Mouse (Mus musculus): ENCODE results near the gene Vmn1r224. TPM values are rescaled to one million over a fixed set of nuclear protein-coding genes. Genes with fewer than 3 reads are reported as not detected.

Vmn1r224 gene
- polyA plus RNA-seq (2014; fragmentation: Nextera tagmentation; extraction: Ambion mirVana) = not detected in 2 replicates

- 50% methylated on average over 1 of the region's 1 CpGs for WGBS
- Histone ChIP-seq H3K4me3 (ENCODE audit: low read depth, low read length) (no peak within 1 kb of the TSS), H3K27me3 (ENCODE audit: control insufficient read depth, insufficient read depth, low read length) (no peaks in the 10 kb centered on the region), H3K9me3 (replicated peaks; ENCODE audit: control insufficient read depth, low read length) (peaks cover 2% of the 10 kb centered on the region; the same call in 1 of the 2 replicates), H3K4me2 (ENCODE audit: low read depth, low read length) (no peak within 1 kb of the TSS), H3K9ac (replicated peaks; ENCODE audit: low read length) (no peak within 1 kb of the TSS), H3K27ac (replicated peaks; ENCODE audit: low read depth, low read length) (no peak within 1 kb of the TSS), H3K36me3 (replicated peaks; ENCODE audit: control insufficient read depth, insufficient read depth, low read depth, low read length) (no peaks in the 10 kb centered on the region), H3K4me1 (ENCODE audit: control insufficient read depth, insufficient read depth, low read length) (no peaks in the 10 kb centered on the region)
- no peak for ATAC-seq (replicated peaks; ENCODE audit: insufficient number of reproducible peaks, low FRiP score, low TSS enrichment, low read depth)
- no peak for DNase-seq (ENCODE audit: low spot score)
Observed at GRCm38 (mm10) chr17:20413846-20414245, at the start of gene Vmn1r224. Gene Vmn1r224, plus strand, starts transcription at chr17:20414146.

DNA sequence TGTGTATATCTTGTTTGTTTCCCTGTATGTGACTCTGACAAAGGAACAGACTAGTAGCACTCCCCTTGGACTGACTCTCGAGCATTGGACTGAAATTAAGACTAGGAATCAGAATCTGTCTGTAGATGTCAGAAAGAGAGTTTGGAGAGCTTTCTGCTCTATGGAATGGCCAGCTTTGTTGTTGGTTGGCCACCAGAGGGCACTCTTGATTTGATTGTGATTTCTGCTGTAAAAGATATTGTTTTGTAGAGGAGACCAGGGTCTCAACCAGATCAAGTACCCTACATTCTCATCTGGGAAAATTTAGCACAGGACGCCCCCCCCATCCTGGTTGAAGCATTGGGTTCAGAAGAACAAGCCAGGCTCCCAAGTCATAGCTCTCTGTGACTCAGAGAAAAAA, 14.8 kb upstream of the Vmn1r224 start:
- Histone ChIP-seq H3K27ac (replicated peaks; ENCODE audit: low read depth, low read length) (no peak overlapping the region), H3K4me3 (ENCODE audit: low read depth, low read length) (no peak overlapping the region), H3K9ac (replicated peaks; ENCODE audit: low read length) (no peak overlapping the region), H3K27me3 (ENCODE audit: control insufficient read depth, insufficient read depth, low read length) (no peaks in the 10 kb centered on the region), H3K4me2 (ENCODE audit: low read depth, low read length) (no peak overlapping the region), H3K36me3 (replicated peaks; ENCODE audit: control insufficient read depth, insufficient read depth, low read depth, low read length) (no peaks in the 10 kb centered on the region), H3K4me1 (ENCODE audit: control insufficient read depth, insufficient read depth, low read length) (no peaks in the 10 kb centered on the region), H3K9me3 (replicated peaks; ENCODE audit: control insufficient read depth, low read length) (0 out of 2 replicates have a peak, but pooled peaks cover 2% of the 10 kb centered on the region)
- WGBS = 50% methylated on average over 2 of the region's 2 CpGs
- ATAC-seq (replicated peaks; ENCODE audit: insufficient number of reproducible peaks, low FRiP score, low TSS enrichment, low read depth) (no peak), DNase-seq (ENCODE audit: low spot score) (no peak)

DNA sequence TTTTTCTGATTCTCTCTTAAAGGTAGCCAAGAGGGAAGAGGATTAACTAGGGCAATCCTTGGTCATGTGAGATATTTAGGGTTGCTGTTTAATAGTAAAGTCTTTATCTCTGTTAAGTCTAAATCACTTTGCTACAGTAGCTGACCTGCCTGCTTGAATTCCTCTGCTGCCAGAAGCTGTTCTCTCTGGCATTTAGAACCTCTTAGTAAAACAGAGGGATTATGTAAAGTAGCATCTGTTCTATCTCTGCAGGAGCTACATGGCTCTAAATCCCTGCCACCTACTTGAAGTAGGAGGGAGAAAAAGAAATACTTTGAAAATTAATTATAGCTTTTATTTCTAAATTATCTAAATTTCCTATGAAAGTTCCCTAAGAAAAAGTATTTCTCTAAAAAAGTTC, 25.3 kb downstream of the Vmn1r224 start:
- H3K9me3 ChIP-seq (replicated peaks; ENCODE audit: control insufficient read depth, low read length) = no peaks in the 10 kb centered on the region
- H3K27ac ChIP-seq (replicated peaks; ENCODE audit: low read depth, low read length) = no peak overlapping the region
- DNase-seq (ENCODE audit: low spot score) (no peak), ATAC-seq (replicated peaks; ENCODE audit: insufficient number of reproducible peaks, low FRiP score, low TSS enrichment, low read depth) (no peak)
- no peak overlapping the region for H3K4me3 ChIP-seq (ENCODE audit: low read depth, low read length)
- H3K4me1 ChIP-seq (ENCODE audit: control insufficient read depth, insufficient read depth, low read length) = no peaks in the 10 kb centered on the region
- no peak overlapping the region for H3K4me2 ChIP-seq (ENCODE audit: low read depth, low read length)
- H3K27me3 ChIP-seq (ENCODE audit: control insufficient read depth, insufficient read depth, low read length) = no peaks in the 10 kb centered on the region
- no peak overlapping the region for H3K9ac ChIP-seq (replicated peaks; ENCODE audit: low read length)
- H3K36me3 ChIP-seq (replicated peaks; ENCODE audit: control insufficient read depth, insufficient read depth, low read depth, low read length) = no peaks in the 10 kb centered on the region

DNA sequence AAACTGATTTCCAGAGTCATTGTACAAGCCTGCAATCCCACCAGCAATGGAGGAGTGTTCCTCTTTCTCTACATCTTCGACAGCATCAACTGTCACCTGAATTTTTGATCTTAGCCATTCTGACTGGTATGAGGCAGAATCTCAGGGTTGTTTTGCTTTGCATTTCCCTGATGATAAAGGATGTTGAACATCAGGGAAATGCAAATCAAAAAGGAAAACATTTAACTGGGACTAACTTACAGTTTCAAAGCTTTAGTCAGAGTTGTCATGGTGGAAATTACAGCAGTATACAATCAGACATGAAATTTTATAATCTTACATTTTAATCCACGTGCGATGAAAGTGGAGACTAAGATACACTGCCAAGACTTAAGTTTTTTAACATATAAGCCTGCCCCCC, 59.4 kb downstream of the Vmn1r224 start:
- no peak overlapping the region for H3K27ac ChIP-seq (replicated peaks; ENCODE audit: low read depth, low read length)
- H3K4me2 ChIP-seq (ENCODE audit: low read depth, low read length) = no peak overlapping the region
- H3K9ac ChIP-seq (replicated peaks; ENCODE audit: low read length) = no peak overlapping the region
- no peaks in the 10 kb centered on the region for H3K4me1 ChIP-seq (ENCODE audit: control insufficient read depth, insufficient read depth, low read length)
- H3K27me3 ChIP-seq (ENCODE audit: control insufficient read depth, insufficient read depth, low read length) = no peaks in the 10 kb centered on the region
- H3K4me3 ChIP-seq (ENCODE audit: low read depth, low read length) = no peak overlapping the region
- DNase-seq (ENCODE audit: low spot score) (no peak), ATAC-seq (replicated peaks; ENCODE audit: insufficient number of reproducible peaks, low FRiP score, low TSS enrichment, low read depth) (no peak)
- no peaks in the 10 kb centered on the region for H3K9me3 ChIP-seq (replicated peaks; ENCODE audit: control insufficient read depth, low read length)
- no peaks in the 10 kb centered on the region for H3K36me3 ChIP-seq (replicated peaks; ENCODE audit: control insufficient read depth, insufficient read depth, low read depth, low read length)
- 80% methylated on average over 3 of the region's 3 CpGs for WGBS

Other genes starting within 250 kb of the Vmn1r224 start
- not detected in 2 replicates for gene Fpr-rs6, start 231.0 kb upstream of the Vmn1r224 start, polyA plus RNA-seq (2014; fragmentation: Nextera tagmentation; extraction: Ambion mirVana)
- not detected in 2 replicates for gene Vmn2r105, start 179.1 kb upstream of the Vmn1r224 start, polyA plus RNA-seq (2014; fragmentation: Nextera tagmentation; extraction: Ambion mirVana)
- not detected in 2 replicates for gene Vmn2r106, start 128.6 kb upstream of the Vmn1r224 start, polyA plus RNA-seq (2014; fragmentation: Nextera tagmentation; extraction: Ambion mirVana)
- gene Vmn2r107, start 68.9 kb upstream of the Vmn1r224 start, polyA plus RNA-seq (2014; fragmentation: Nextera tagmentation; extraction: Ambion mirVana) = not detected in 2 replicates
- gene Vmn2r108, start 67.2 kb downstream of the Vmn1r224 start, polyA plus RNA-seq (2014; fragmentation: Nextera tagmentation; extraction: Ambion mirVana) = not detected in 2 replicates
- not detected in 2 replicates for gene Vmn1r225, start 84.0 kb downstream of the Vmn1r224 start, polyA plus RNA-seq (2014; fragmentation: Nextera tagmentation; extraction: Ambion mirVana)
- gene Vmn2r109, start 150.6 kb downstream of the Vmn1r224 start, polyA plus RNA-seq (2014; fragmentation: Nextera tagmentation; extraction: Ambion mirVana) = not detected in 2 replicates
- gene Vmn2r110, start 182.3 kb downstream of the Vmn1r224 start, polyA plus RNA-seq (2014; fragmentation: Nextera tagmentation; extraction: Ambion mirVana) = 0.04 and 0.06 TPM in 2 replicates
- gene Fpr-rs3, start 210.7 kb downstream of the Vmn1r224 start, polyA plus RNA-seq (2014; fragmentation: Nextera tagmentation; extraction: Ambion mirVana) = not detected in 2 replicates

Measured in embryonic facial prominence, embryonic 11.5 days (tissue).